Mouse (Mus musculus): ENCODE data around the gene Umps. TPM values are rescaled to one million over a fixed set of nuclear protein-coding genes. Genes with fewer than 3 reads are reported as not detected.

Gene Umps
- polyA plus RNA-seq (2014; fragmentation: Nextera tagmentation; extraction: Ambion mirVana), result 90.4 and 91.0 TPM in 2 replicates

- Histone ChIP-seq H3K4me2 (ENCODE audit: low read depth, low read length) (peak within 1 kb of the TSS; percentile 52), H3K4me3 (ENCODE audit: low read depth, low read length) (peak within 1 kb of the TSS; percentile 72), H3K36me3 (replicated peaks; ENCODE audit: control insufficient read depth, insufficient read depth, low read depth, low read length) (no peaks in the 10 kb centered on the region), H3K9me3 (replicated peaks; ENCODE audit: control insufficient read depth, low read length) (no peaks in the 10 kb centered on the region), H3K9ac (replicated peaks; ENCODE audit: low read length) (peak within 1 kb of the TSS; percentile 83), H3K4me1 (ENCODE audit: control insufficient read depth, insufficient read depth, low read length) (no peaks in the 10 kb centered on the region), H3K27me3 (ENCODE audit: control insufficient read depth, insufficient read depth, low read length) (no peaks in the 10 kb centered on the region), H3K27ac (replicated peaks; ENCODE audit: low read depth, low read length) (peak within 1 kb of the TSS; percentile 30; the same call in 1 of the 2 replicates)
- DNase-seq (ENCODE audit: low spot score), result peak; percentile 93
- peak; percentile 93 for ATAC-seq (replicated peaks; ENCODE audit: insufficient number of reproducible peaks, low FRiP score, low TSS enrichment, low read depth)
- WGBS, result 1% methylated on average over 44 of the region's 44 CpGs
Observed at GRCm38 (mm10) chr16:33966538-33967282, at the start of gene Umps. TSS of gene Umps (minus strand) at chr16:33967038.

- Histone ChIP-seq H3K27ac (replicated peaks; ENCODE audit: low read depth, low read length) (no peak overlapping the region), H3K4me2 (ENCODE audit: low read depth, low read length) (no peak overlapping the region), H3K36me3 (replicated peaks; ENCODE audit: control insufficient read depth, insufficient read depth, low read depth, low read length) (no peaks in the 10 kb centered on the region), H3K9ac (replicated peaks; ENCODE audit: low read length) (no peak overlapping the region), H3K4me1 (ENCODE audit: control insufficient read depth, insufficient read depth, low read length) (no peaks in the 10 kb centered on the region), H3K4me3 (ENCODE audit: low read depth, low read length) (no peak overlapping the region), H3K27me3 (ENCODE audit: control insufficient read depth, insufficient read depth, low read length) (no peaks in the 10 kb centered on the region), H3K9me3 (replicated peaks; ENCODE audit: control insufficient read depth, low read length) (no peaks in the 10 kb centered on the region; the same call in 1 of the 2 replicates)
- 91% methylated on average over 20 of the region's 20 CpGs for WGBS
- no peak for DNase-seq (ENCODE audit: low spot score)
- ATAC-seq (replicated peaks; ENCODE audit: insufficient number of reproducible peaks, low FRiP score, low TSS enrichment, low read depth), result no peak
Observed at GRCm38 (mm10) chr16:34011991-34012845, 45.4 kb upstream of the Umps start.

GRCm38 (mm10) chr16:34009567-34009966 lies 42.7 kb upstream of the Umps start:
- DNase-seq (ENCODE audit: low spot score), result no peak
- Histone ChIP-seq H3K4me1 (ENCODE audit: control insufficient read depth, insufficient read depth, low read length) (no peaks in the 10 kb centered on the region), H3K4me3 (ENCODE audit: low read depth, low read length) (no peak overlapping the region), H3K27ac (replicated peaks; ENCODE audit: low read depth, low read length) (no peak overlapping the region), H3K4me2 (ENCODE audit: low read depth, low read length) (no peak overlapping the region), H3K9ac (replicated peaks; ENCODE audit: low read length) (no peak overlapping the region), H3K36me3 (replicated peaks; ENCODE audit: control insufficient read depth, insufficient read depth, low read depth, low read length) (no peaks in the 10 kb centered on the region), H3K27me3 (ENCODE audit: control insufficient read depth, insufficient read depth, low read length) (no peaks in the 10 kb centered on the region), H3K9me3 (replicated peaks; ENCODE audit: control insufficient read depth, low read length) (no peaks in the 10 kb centered on the region; the same call in 1 of the 2 replicates)
- no peak for ATAC-seq (replicated peaks; ENCODE audit: insufficient number of reproducible peaks, low FRiP score, low TSS enrichment, low read depth)
- WGBS, result 91% methylated on average over 2 of the region's 2 CpGs

GRCm38 (mm10) chr16:34005986-34006385 lies 39.1 kb upstream of the Umps start:
- Histone ChIP-seq H3K36me3 (replicated peaks; ENCODE audit: control insufficient read depth, insufficient read depth, low read depth, low read length) (no peaks in the 10 kb centered on the region), H3K27me3 (ENCODE audit: control insufficient read depth, insufficient read depth, low read length) (no peaks in the 10 kb centered on the region), H3K9ac (replicated peaks; ENCODE audit: low read length) (no peak overlapping the region), H3K4me1 (ENCODE audit: control insufficient read depth, insufficient read depth, low read length) (no peaks in the 10 kb centered on the region), H3K4me2 (ENCODE audit: low read depth, low read length) (no peak overlapping the region), H3K27ac (replicated peaks; ENCODE audit: low read depth, low read length) (no peak overlapping the region), H3K9me3 (replicated peaks; ENCODE audit: control insufficient read depth, low read length) (no peaks in the 10 kb centered on the region; the same call in 1 of the 2 replicates), H3K4me3 (ENCODE audit: low read depth, low read length) (no peak overlapping the region)
- DNase-seq (ENCODE audit: low spot score) (no peak), ATAC-seq (replicated peaks; ENCODE audit: insufficient number of reproducible peaks, low FRiP score, low TSS enrichment, low read depth) (no peak)
- WGBS, result 95% methylated on average over 3 of the region's 3 CpGs

GRCm38 (mm10) chr16:34004128-34004578 lies 37.3 kb upstream of the Umps start:
- Histone ChIP-seq H3K4me1 (ENCODE audit: control insufficient read depth, insufficient read depth, low read length) (no peaks in the 10 kb centered on the region), H3K4me2 (ENCODE audit: low read depth, low read length) (no peak overlapping the region), H3K9me3 (replicated peaks; ENCODE audit: control insufficient read depth, low read length) (no peaks in the 10 kb centered on the region), H3K9ac (replicated peaks; ENCODE audit: low read length) (no peak overlapping the region), H3K4me3 (ENCODE audit: low read depth, low read length) (no peak overlapping the region), H3K27me3 (ENCODE audit: control insufficient read depth, insufficient read depth, low read length) (no peaks in the 10 kb centered on the region), H3K27ac (replicated peaks; ENCODE audit: low read depth, low read length) (no peak overlapping the region), H3K36me3 (replicated peaks; ENCODE audit: control insufficient read depth, insufficient read depth, low read depth, low read length) (no peaks in the 10 kb centered on the region)
- 76% methylated on average over 4 of the region's 4 CpGs for WGBS
- ATAC-seq (replicated peaks; ENCODE audit: insufficient number of reproducible peaks, low FRiP score, low TSS enrichment, low read depth), result 0 out of 2 replicates have a peak, but pooled peaks have one; percentile 71
- no peak for DNase-seq (ENCODE audit: low spot score)

GRCm38 (mm10) chr16:34003566-34004127 lies 36.8 kb upstream of the Umps start:
- H3K4me1 ChIP-seq (ENCODE audit: control insufficient read depth, insufficient read depth, low read length), result no peaks in the 10 kb centered on the region
- no peak overlapping the region for H3K4me3 ChIP-seq (ENCODE audit: low read depth, low read length)
- ATAC-seq (replicated peaks; ENCODE audit: insufficient number of reproducible peaks, low FRiP score, low TSS enrichment, low read depth) (no peak), DNase-seq (ENCODE audit: low spot score) (peak; percentile 3)
- H3K36me3 ChIP-seq (replicated peaks; ENCODE audit: control insufficient read depth, insufficient read depth, low read depth, low read length), result no peaks in the 10 kb centered on the region
- H3K27ac ChIP-seq (replicated peaks; ENCODE audit: low read depth, low read length), result no peak overlapping the region
- H3K4me2 ChIP-seq (ENCODE audit: low read depth, low read length), result no peak overlapping the region
- no peaks in the 10 kb centered on the region for H3K9me3 ChIP-seq (replicated peaks; ENCODE audit: control insufficient read depth, low read length)
- WGBS, result 79% methylated on average over 10 of the region's 10 CpGs
- H3K9ac ChIP-seq (replicated peaks; ENCODE audit: low read length), result no peak overlapping the region
- no peaks in the 10 kb centered on the region for H3K27me3 ChIP-seq (ENCODE audit: control insufficient read depth, insufficient read depth, low read length)

GRCm38 (mm10) chr16:34000715-34001114 lies 33.9 kb upstream of the Umps start:
- DNase-seq (ENCODE audit: low spot score) (no peak), ATAC-seq (replicated peaks; ENCODE audit: insufficient number of reproducible peaks, low FRiP score, low TSS enrichment, low read depth) (no peak)
- Histone ChIP-seq H3K4me1 (ENCODE audit: control insufficient read depth, insufficient read depth, low read length) (no peaks in the 10 kb centered on the region), H3K9ac (replicated peaks; ENCODE audit: low read length) (no peak overlapping the region), H3K4me2 (ENCODE audit: low read depth, low read length) (no peak overlapping the region), H3K4me3 (ENCODE audit: low read depth, low read length) (no peak overlapping the region), H3K27ac (replicated peaks; ENCODE audit: low read depth, low read length) (no peak overlapping the region), H3K27me3 (ENCODE audit: control insufficient read depth, insufficient read depth, low read length) (no peaks in the 10 kb centered on the region), H3K9me3 (replicated peaks; ENCODE audit: control insufficient read depth, low read length) (no peaks in the 10 kb centered on the region), H3K36me3 (replicated peaks; ENCODE audit: control insufficient read depth, insufficient read depth, low read depth, low read length) (no peaks in the 10 kb centered on the region)
- WGBS, result 81% methylated on average over 8 of the region's 8 CpGs

All from embryonic facial prominence, embryonic 11.5 days (tissue).